Mouse (Mus musculus) lung, adult 18-20 months (tissue): Measurements from ENCODE around the gene Vps9d1.
"Not testable (repeated sequence)": the region's sequence is repeated elsewhere in the genome, so short reads cannot be mapped to it uniquely, and the experiment has no call there.

Experiments used
- DNase-seq, 2 experiments: peaks; one replicate each; pipeline ENCODE4 v3.0.0; 2022; ENCODE audit warnings: mixed read lengths in 2 of 2

Gene Vps9d1

DNA sequence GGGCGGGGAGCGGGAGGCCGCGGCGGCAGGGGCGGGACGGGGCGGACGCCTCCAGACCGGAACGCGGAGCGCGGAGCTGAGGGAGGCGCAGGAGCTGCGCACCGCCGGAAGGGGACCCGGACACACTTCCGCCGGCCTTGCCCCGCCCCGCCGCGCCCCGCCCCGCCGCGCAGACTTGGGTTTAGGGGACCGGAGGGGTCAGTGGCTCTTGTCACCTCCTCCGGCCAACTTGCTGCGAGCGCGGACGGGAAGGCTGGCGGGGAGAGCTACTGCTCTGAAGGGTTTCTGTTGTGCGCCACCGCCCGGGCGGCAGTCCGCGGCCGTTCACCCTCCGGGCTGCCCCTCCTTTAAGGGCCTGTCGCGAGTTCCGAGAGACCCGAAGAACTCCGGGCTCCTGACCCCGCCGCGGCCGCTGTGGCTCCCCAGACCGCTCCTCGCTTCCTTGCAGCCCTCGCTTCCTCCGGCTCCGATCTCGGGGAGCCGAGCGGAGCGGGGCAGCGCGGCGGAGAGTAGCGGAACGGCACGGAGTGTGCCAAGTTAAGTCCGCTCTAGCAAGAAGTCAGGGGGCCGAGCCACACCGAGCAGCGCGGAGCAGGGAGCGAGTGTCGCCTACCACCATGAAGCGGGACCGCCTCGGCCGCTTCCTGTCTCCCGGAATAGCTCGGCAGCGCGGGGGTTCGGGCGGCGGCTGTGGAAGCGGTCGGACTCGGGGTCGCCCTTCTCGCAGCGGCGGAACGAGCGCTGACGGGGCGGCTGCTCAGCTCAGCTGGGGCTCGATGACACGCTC, at the start of gene Vps9d1, which contains the start of gene Zfp276:
Gene Vps9d1 (minus strand): TSS at position 250 of the 787 bp plus-strand sequence.
Gene Zfp276 (plus strand): TSS at position 97 of the 787 bp plus-strand sequence.
- peak; percentile 82 to 84 for DNase-seq

DNA sequence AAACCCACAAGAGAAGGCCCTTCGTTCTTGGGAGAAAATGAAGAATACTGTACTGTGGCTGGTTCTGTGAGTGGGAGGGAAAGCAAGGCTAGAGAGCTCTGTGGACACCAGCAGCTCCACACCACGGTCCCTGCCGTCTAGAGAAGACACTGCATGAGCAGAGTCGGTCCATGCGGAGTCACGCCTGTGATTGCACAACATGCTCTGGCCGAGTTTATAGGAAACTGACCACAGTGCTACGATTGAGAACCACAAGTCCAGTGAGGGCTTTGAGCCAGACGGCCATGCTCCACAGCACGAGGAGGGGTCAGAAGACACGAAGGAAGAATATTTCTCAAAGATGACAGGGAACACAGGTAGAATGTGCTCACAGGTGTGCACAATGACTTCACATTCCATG, 44.2 kb upstream of the Vps9d1 start:
- DNase-seq, result no peak

DNA sequence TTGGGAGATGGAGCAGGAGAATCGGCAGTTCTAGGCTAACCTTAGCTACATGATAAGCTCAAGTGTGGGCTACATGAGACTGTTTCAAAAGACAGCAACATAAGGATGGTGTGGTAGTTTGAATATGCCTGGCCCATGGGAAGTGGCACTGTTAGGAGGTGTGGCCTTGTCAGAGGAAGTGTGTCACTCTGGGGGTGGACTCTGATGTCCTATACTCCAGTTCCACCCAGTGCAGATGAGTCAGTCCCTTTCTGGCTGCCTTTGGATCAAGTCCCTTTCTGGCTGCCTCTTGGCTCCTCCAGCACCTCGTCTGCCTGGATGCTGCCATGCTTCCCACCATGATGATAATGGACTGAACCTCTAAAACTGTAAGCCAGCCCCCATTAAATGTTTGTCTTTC, 38.6 kb upstream of the Vps9d1 start:
- no peak for DNase-seq

DNA sequence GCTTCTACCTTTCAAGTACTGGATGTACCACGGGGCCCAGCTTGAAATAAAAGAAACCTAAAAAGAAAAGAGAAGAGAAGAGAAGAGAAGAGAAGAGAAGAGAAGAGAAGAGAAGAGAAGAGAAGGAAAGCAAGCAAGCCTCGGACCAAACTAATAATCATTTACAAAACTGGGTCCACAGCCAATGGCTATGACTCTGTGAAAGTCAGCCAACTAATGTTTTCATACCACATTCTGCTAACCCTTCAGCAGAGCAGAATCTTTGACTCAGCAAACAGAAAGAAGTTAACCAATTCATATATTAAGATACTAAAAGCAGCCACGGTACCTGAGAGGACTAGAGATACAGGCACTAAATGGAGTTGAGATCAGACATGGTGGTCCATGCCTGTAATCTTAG, 38.1 kb upstream of the Vps9d1 start:
- no peak for DNase-seq

DNA sequence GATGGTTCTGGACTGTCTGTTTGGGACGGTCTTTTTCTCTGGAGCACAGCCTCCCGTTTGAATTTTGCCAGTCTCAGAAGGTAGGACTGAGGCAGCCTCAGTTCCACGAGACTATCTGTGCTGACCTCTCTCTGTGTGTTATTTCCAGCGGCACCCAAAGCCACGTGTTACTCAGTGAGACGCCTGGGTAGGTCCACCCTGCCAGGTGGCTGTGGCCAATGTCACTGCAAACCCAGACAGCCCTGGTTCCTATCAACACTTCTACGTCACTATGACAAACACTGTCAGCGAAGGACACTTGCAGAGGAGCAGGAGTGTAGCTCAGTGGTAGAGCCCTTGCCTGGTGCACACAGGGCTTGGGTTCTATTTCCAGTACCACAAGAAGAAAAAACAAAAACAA, 37.6 kb upstream of the Vps9d1 start:
- no peak for DNase-seq

DNA sequence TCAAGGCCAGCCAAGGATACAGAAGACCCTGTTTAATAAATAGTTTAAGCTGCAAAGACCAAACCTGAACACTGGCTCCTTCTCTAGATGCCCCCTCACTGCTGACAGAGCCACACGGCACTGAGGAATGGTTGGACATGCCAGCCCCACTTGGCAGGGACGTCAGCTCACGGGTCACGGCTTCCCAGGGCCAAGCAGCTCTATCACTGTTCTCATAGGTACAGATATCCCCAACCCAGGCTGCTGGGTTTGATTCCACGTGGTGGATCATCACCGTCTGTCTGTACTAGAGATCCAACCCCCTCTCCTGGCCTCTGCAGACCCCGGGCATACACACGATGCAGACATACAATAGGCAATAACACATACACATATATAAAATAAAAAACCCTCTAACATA, 36.5 kb upstream of the Vps9d1 start:
- DNase-seq, result no peak

DNA sequence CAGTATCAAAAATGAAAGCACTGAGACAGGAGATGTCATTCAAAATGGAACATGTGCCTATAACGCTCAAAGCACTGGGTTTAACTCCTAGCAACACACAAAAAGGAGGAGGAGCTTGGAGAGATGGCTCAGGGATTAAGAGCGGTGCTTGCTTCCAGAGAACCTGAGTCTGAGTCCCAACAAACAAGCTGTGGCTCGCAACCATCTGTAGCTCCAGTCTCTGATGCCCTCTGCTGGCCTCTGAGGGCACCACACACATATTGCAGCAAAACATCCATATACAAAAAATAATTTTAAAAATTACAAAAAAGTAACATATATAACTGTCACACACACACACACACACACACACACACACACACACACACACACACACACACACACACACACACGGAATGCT, 36.0 kb upstream of the Vps9d1 start:
- DNase-seq, result peak in 1 of 2 experiments; percentile 23

DNA sequence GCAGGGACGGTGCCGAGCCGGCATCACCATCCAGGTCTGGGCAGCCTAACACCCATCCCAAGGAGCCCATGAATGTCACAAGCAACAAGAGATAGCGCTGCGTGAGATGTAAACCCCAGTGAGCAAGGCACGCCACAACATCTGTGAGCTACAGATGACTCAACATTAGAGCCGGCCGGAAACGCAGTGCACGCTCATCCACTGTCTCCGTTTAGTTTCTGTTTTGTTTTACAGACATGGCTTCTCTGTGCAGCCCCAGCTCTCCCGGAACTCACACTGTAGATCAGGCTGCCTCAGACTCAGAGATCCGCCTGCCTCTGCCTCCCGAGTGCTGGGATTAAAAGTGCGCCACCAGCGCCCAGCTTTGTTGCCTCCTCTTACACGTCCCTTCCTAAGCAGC, 33.2 kb upstream of the Vps9d1 start:
- no peak for DNase-seq

DNA sequence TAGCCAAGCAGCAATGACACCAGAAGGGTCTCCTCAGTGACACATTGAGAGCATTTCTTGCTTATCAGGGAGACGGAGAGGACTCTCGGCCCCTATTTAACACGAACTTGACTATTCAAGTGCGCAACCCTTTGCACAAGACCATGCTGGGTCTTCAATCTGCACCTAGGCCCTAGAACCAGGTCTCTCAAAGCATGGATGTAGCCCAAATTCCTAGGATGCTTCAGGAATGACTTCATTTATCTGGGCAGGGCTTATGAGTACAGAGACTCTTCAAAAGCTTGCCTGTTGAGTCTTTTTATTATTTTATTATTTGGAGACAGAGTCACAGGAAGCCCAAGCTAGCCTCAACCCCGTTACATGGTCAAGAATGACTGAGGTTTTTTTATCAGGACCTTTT, 30.3 kb upstream of the Vps9d1 start:
- no peak for DNase-seq

DNA sequence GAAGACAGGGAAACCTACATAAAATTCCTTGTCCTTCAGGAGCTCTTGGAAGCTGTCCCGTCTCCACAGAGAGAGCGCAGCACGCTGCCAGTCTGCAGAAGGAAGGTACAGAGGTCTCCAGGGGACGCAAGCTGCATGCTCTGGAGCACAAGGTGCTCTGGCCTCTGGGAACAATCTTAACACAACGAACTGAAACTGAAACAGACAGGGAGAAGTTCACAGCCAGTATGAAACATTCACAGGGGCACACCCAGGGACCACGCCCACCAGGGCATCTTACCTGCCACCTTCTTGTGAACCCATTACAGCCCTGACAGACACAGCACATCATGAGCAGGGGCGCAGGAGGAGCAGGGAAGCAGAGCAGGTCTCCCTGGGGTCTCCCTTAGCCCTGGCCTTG, 29.8 kb upstream of the Vps9d1 start:
- peak; percentile 15 to 19 for DNase-seq

DNA sequence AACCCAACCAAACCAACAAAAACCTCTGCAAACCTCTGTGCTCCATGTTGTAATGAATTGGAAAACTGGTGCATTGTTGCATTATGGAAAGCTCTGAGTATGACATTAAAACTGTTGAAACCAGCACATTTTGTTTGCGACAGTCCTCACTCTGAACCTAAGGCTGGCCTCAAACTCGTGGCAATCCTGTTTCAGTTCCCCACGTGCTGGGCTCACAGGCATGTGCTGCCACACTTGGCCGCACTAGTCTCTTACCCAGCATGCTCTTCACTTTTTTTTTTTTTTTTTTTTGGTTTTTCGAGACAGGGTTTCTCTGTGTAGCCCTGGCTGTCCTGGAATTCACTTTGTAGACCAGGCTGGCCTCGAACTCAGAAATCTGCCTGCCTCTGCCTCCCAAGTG, 28.8 kb upstream of the Vps9d1 start:
- DNase-seq, result not testable (repeated sequence)

DNA sequence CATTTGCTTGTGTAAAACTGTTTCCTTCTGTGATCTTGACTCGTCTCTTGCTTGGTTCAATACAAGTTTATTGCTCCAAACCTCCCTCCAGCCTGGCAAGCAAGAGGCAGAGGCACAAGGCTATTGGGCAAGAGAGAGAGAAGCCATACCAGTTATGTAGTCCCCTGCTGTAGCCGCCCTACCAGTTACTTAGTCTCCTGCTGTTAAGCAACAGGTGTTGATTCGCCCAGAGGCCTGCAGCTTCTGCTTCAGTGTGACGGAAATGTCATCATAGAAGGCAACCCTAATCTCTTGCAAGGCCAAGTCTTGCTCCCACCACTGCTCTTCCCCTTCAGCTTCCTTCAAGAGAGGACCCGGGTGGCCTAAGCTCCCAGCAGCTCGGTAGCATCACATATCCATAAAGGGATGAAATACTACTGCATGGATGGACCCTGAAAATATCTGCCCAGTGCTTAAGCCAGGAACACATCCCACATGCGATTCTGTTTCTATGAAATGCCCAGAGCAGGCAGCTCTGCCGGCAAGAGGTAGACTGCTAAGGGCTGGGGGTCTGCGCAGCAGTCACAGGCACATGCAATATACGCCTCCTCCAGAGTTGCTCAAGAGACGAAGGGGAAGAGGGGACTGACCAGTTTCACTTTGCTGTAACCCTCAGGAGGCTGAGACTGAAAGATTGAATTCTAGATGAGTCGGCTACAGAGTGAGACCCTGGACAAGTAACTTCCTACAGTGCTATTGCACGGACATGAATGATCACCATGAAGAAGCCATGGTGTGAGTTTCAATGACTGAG, 26.4 kb upstream of the Vps9d1 start:
- no peak for DNase-seq

DNA sequence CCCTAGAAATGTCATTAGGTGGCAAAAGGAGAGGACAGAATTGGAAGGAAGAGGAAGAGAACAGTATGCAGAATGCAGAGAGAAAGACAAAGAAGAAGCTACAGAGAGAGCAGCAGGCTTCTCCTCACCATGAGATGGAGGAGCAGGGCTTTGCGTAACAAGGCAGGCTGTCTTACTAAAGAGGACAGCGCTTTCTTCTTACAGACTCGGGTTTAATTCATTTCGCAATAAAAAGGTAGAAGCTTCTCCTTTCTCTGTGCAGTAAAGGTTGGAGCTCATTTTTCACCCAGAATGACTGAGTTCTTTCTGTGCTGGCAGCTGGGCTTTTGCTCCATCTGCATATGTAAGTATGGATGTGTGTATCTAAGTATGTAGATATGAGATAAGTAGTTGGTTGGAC, 25.7 kb upstream of the Vps9d1 start:
- no peak for DNase-seq

DNA sequence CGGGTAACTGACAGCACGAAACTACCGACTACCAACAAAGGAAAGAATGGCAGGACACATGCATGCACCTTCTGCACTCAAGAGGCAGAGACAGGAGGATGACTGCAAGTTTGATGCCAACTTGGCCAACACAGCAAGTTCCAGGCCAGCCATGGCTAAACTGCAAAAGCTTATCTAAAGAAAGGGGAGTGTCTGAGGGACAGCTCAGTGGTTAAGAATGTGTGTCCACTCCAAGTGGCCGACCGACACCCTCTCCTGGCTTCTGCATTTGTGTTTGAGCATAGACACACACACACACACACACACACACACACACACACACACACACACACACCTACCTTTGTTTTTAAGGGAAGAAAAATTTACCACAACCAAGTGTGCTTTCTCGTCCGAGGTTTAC, 24.3 kb upstream of the Vps9d1 start:
- DNase-seq, result no peak

DNA sequence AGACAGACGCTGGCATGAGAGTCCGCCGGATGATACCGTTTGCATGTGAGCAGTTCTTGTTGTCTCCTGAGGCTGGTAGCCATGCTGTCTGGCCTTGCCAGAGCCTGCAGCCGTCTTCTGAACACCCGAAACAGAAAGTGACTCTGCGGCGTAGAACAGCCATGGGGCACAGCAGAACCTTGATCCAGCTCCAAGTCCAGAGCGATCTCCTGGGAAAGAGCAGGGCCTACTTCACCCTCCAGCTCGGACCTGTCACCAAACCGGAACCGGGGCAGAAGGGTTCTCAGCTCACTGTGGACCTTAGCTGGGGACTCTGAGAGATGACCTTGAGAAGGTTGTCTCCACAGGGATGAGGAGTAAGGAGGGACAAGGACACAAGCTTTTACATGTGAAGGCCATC, 20.9 kb upstream of the Vps9d1 start:
- no peak for DNase-seq

DNA sequence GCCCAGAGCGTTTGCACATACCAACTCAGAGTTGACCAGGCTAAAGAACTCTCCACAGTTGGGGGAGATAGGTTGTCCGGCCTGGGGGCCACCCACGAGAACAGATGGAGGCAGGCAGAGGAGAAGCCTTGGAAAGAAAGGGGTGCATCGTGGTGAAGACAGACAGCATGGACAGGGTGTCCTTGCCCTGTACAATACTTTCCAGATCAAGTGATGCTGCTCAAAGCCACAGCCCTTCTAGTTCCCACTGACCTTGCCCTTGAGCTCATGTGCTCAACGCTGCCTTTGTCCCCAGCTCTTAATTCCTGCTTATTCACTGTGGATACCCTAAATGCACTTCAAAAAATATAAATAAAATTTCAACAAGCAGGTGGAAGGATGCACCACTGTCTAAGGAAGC, 20.3 kb upstream of the Vps9d1 start:
- no peak for DNase-seq

DNA sequence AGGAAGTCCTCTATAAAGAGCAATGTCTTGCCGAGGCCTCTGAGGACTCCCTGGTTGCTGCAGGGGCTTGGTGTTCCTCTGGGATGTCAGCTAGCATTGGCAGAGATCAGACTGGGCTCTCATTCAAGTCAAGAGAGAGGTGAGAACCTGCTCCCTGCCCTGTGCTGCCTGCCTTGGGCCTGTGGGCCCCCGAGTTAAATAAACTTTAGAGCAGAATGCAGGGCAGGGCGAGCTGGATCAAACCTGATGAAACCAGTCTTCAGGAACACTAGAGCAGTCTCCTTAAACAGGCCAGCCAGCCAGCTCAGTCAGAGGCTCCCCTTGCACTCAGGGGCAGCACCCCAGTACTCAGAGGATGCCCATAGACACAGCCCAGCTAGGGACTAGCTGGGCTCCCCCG, 17.8 kb upstream of the Vps9d1 start:
- DNase-seq, result no peak

DNA sequence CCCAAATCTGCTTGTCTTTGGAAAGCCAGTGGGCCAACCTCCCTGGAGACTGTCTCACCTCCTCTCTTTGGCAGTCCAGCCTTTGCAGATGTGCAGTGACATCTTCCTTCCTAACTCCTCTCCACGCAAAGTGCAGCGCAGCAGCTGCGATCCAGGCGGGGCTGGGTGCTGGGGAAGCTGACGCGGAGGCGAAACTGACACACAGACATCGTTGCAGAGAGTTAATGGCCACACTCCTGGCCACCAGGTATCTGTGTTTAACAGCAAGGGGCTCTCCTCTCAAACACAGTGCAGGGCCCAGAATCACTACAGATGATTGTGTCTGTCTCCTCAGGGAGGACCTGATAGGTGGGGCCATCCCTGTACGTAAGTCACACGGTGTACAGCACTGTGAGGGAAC, 17.0 kb upstream of the Vps9d1 start:
- DNase-seq, result no peak

DNA sequence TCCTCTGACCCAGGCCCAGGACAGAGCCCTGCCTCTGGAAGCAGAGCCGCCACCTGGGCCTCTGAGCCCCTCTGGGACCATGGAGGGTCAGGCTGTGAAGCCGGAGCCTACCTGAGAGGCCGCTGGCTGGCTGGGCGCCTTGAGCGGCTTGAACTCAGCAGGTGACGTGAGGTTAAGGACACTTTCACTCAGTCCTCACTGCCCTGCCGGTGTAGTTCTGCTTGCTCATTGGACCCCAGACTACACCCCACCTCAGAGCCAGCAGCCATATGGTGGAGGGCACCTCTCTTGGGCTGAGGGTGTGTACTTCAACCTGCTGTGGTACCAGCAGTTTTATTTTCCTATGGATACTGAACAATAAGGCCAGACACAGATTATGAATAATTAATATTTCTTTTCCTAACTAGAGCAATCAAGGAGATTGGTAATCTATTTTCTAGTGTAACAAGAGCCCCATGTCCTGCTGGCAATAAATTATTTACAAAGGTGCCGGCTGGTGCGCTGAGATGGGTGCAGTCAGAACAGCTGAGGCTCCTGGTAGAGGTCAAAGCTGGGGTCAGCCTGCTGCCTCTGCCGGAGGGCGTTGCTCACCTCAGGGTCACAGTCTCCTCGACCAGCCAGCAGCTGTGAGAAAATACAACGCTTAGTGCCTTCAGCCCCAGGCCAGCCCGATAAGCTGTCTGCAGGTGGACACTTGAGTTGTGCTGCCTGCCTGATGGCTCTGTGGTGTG, 13.9 kb upstream of the Vps9d1 start:
- DNase-seq, result no peak

DNA sequence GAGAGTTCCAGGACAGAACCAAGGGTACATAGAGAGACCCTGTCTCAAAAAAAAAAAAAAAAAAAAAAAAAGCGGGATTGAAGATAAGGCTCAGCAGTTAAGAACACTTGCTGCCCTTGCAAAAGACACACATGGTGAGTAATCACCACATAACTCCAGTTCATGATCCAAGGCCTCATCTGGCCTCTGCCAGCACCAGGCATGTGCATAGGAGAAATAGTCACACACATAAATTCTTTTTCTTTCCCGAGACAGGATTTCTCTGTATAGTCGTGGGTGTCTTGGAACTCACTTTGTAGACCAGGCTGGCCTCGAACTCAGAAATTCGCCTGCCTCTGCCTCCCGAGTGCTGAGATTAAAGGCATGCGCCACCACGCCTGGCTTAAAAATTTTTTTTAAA, 3.4 kb upstream of the Vps9d1 start:
- not testable (repeated sequence) for DNase-seq

DNA sequence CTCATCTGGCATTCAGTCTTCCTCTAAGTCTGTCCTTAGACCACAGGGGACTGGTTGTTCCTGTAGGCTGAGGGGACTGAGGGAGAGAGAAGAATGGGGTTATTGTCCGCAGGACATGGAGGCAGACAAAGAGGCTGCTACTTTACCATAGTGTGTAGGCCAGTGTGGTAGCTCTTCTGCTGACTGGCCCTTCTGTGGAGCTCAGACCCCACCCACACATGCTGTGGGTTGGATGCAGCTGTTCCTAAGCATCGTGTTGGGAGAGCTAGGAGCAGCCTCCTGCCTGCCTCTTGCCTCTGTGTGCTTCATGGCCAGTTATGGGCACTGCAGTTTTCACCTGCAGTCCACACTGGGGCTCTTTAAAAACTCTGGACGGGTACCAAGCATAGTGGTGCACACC, 3.0 kb upstream of the Vps9d1 start:
- no peak for DNase-seq

DNA sequence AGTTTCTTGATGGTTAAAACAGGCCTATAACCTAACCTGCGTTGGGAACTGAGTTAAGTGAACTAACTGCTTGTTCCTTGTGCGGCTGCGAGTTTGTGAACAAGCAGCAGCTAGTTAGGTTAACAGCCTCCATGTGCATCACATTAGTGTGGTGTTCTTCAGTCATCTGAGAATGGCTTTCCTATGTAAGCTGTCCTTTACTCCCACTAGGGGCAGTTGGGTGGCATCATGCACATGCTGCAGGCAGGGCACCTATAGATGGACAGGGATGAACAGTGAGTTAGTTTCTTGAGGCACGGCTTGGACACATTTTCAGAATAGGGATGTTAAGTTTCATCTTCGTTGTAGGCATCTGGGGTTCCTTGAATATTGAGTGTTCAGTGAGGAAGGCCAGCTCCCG, 1.0 kb upstream of the Vps9d1 start:
- no peak for DNase-seq

DNA sequence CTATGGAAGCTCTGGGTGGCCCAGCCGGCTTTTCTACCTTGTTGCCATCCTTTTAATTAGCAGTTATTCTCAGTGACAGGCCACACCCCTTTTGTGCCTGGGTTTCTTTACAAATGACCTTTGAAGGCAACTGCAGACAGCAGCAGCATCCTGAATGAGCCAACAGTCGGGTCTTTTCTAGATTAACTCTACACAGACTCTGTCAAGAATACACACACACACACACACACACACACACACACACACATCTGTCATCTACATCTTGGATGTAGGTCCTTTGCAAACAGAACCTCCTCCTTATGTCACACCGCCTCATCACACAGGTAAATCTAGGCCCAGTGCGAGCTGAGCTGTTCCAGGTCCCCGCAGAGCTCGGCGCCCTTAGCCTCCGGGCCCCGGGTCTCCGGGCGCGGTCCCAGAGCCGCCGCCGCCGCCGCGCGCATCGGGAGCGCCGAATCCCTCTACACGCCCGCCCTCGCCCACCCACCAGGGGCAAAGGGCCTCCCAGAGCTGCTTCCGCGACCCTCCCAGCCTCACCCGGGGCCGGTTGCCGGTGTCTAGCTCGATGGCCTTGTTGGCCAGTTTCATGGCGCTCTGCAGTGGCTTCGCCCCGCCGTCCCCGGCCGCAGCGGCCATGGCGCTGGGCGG, 573 bp downstream of the Vps9d1 start:
- DNase-seq, result peak in 1 of 2 experiments; percentile 25
